Mouse (Mus musculus) brain, embryonic 18.5 days (tissue): ENCODE measurements around the gene Slc12a3.

Source experiments
- DNase-seq: peaks from one replicate; pipeline ENCODE4 v3.0.0-alpha.2; 2012; ENCODE audit warnings: low read depth, low spot score

The Slc12a3 gene

GRCm38 (mm10) chr8:94328932-94329728, at the start of gene Slc12a3:
Gene Slc12a3, plus strand, starts transcription at chr8:94329201.
- no peak for DNase-seq

DNA sequence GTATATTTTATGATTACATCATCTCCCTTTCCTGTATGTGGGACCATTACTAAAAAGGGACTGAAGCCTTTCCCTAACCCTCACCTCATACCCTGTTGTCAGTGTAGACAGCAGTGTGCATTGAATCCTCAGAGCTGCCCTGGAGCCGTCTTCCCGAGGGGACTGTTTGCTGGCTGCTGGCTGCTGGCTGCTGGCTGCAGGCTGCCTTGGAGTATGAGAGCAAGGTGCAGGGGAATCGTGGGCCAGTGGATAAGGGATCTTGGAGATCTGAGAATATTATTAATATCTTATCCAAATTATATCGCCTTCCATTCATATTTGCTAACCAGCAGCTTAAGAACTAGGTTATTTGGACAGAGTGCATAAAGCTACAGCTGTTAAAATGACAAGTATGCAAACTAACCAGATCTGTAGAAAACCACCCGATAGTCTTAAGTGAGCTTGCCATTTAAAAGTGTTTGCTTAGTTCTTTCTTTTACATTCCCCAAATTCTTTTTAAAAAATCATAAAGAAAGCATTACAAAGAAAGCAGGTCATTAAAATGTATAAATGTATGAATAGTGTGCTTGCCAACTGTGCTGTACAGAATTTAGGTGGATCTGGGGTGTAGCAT, 48.9 kb upstream of the Slc12a3 start:
- DNase-seq, result no peak

- DNase-seq, result no peak
Observed at GRCm38 (mm10) chr8:94282453-94282985, 46.5 kb upstream of the Slc12a3 start.

- no peak for DNase-seq
Observed at GRCm38 (mm10) chr8:94284204-94284603, 44.8 kb upstream of the Slc12a3 start.

DNA sequence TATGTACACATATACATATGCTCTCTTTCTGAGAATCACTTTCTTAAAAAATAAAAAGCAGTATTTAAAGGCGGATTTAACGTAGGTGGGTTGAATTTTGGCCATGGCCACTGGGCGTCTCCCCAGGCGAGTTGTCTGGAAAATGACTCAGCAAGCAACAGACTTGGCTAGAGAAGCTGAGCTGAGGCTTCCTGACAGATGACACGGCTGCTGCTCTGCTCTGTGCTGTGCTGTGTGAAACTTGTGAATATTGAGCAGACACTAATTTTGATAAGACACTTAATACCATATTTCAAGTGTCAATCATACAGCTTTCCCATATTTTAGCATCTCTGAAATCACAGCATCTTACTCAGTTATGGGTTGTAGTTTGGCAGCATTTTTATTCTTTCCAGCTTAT, 38.4 kb upstream of the Slc12a3 start:
- no peak for DNase-seq

DNA sequence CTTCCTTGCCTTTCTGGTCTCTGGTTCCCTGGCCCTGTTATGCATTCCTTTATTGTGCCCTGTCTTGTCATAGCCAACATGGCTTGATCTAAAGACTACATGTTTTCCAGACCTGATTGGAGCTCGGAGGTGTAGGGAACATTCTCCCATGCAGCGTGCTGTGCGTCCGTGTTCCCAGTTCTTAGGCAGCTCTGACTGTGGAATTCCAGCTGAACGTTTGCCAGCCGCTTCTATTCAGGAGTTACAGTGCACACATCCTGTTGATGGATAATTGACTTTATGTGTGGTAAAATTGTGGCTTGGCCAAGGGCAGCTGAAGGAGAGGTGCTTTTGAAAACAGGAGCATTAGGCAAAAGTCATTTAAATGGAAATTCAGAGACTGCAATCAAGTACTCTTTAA, 36.9 kb upstream of the Slc12a3 start:
- DNase-seq, result no peak

GRCm38 (mm10) chr8:94292626-94293025, 36.4 kb upstream of the Slc12a3 start:
- no peak for DNase-seq

- DNase-seq, result no peak
Observed at GRCm38 (mm10) chr8:94295687-94296086, 33.3 kb upstream of the Slc12a3 start.

GRCm38 (mm10) chr8:94296312-94296991, 32.5 kb upstream of the Slc12a3 start:
- no peak for DNase-seq

DNA sequence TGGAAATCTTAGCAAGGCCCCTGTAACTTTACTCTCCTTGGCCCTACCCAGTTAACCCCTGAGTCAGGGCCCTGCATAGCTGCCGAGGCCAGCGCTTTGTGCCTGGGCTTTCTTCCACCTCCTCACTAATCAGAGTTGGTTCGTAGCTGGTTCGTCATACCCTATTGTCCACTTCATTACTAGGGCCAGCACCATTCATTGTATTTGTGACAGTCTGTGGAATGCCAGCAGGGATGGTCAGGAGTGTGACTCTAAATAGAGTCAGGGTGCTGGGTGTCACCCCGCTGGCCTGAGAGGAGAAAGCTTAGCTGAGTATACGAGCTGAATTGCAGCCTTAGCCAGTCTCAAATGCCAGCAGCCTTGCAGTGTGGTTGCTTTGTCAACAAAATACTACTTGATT, 31.9 kb upstream of the Slc12a3 start:
- DNase-seq, result no peak

DNA sequence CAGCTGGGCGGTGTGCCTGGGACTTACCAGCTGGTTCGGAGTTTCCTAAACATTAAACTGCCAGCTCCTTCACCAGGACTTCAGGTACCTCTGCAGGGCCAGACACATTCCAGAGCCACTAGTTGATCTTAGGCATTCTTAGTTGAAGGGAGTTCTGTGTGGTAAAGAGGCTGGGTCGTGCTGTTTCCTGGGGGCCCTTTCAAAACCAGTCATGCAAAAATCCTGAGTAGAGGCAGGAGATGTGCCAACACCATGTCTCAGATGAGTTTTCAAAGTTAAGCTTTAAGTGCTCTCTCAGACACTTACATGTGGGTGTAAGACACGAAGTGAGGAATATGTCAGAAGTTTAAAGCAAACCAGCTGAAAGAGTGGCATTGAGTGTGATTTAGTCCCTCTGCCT, 28.2 kb upstream of the Slc12a3 start:
- no peak for DNase-seq

DNA sequence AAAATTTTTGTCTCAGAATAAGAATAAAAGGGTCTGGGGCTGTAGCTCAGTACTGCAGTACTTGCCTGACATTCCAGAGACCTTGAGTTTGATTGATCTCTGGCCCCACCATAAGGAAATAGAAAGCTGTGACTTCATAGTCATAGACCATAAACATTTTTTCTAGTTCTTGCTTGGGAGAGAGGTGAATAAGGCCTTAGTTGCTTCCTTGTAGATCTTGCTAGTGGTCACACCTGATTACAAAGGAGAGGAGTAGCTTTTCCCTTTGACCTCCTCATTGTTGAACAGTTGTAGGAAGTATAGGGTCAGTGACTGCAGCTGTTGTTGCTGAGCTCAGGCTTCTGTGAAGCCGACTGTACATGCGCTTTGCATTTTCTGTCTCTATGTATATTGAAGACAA, 24.6 kb upstream of the Slc12a3 start:
- no peak for DNase-seq

DNA sequence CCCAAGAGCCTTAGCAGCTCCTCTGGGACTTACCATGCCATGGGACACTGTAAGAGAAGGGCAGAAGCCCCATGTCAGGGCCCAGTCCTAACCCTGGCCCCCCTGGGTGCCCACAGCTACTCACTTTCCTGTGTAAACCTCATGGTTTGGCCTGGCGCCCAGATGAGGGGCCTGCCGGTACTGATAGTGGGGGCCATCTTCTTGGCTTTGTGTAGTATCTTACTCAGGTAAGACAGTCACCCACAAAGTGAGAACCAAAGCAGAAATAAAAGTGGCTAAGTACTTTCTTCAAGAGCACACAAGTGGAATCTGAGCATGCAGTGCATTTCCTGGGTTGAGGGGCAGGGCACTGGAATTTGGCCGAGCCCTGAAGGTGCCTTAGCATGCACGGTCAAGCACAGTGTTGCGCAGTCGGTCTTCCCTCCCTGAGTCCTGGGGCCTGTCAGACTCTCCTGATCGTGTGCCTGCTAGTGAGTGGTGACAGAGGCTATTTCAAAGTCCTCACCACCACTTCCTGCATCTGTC, 21.9 kb upstream of the Slc12a3 start:
- DNase-seq, result no peak

DNA sequence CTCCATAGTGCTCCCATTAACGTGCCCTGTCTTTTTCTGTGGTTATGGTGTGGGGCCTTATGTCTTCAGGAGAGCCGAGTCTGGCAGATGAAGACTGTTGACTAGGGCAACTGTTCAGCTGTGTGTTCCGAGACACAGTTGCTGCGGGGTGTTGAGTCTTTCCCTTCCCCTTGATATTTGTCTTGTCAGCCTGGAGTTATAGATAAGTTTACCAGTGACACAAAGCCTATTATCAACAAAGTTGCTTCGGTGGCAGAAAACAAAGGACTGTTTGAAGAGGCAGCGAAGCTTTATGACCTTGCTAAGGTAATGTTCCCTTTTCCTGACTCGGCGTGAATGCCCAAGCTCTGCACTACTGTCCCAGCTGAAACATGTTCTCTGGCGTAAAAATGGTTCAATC, 21.3 kb upstream of the Slc12a3 start:
- no peak for DNase-seq

- DNase-seq, result no peak
Observed at GRCm38 (mm10) chr8:94314069-94314468, 14.9 kb upstream of the Slc12a3 start.

- no peak for DNase-seq
Observed at GRCm38 (mm10) chr8:94317249-94317648, 11.8 kb upstream of the Slc12a3 start.

DNA sequence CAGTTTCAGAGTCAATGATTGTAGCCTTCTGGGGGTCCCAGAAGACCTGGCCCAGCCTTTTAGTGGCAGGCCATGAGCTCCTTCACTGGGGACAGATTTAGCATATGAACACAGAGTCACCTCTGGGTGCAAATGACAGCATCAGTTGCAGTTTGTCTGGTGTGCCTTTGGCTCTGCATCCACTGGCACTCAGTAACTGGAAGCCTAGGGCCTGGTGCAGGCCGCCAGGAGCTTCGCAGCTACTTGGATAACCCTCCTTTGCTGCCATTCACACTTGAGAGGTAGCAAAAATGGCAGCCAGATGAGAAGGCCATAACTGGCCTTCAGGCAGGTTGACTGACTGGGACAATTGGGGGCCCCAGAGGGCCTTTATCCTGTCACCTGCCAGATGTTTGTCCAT, 11.3 kb upstream of the Slc12a3 start:
- DNase-seq, result no peak

GRCm38 (mm10) chr8:94320036-94320435, 9.0 kb upstream of the Slc12a3 start:
- no peak for DNase-seq

- DNase-seq, result no peak
Observed at GRCm38 (mm10) chr8:94322083-94322482, 6.9 kb upstream of the Slc12a3 start.

DNA sequence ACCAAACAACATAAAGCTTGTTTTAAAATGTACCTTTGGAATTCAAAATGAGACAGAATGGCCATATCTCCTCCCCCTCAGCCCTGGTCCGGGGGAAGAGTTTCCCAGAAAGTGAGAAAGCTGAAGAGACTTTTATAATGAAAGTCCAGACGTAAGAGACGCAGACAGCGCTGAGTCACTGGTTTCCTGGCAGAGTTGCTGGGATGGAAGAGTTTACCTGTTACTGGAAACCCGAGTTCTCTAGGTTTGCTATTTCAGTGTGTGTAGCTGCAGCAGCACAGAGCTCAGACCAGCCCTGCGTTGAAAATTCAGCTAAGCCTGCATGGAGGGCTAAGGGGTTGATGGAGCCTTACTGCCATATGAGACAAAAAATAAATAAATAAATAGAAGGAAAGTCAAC, 6.0 kb upstream of the Slc12a3 start:
- no peak for DNase-seq

DNA sequence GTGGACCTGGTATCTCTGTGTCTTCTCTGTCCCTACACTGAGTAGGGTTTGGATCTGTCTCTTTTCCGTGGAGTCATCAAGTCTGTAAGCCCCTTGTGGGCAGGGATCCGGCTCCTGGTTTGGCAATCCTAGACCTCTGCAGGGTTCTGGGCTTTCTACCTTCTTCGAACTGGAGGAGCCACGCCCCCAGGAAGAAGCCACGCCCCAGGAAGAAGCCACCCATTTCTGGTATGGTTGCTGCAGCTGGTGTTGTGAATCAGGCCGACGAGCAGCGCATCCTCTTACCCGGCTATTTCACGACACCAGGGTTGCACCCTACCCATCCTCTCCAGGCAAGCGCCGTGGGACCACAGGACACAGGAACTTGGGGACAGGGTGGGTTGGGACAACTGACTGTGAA, 4.9 kb upstream of the Slc12a3 start:
- DNase-seq, result no peak

GRCm38 (mm10) chr8:94326016-94326415, 3.0 kb upstream of the Slc12a3 start:
- no peak for DNase-seq
